Mouse (Mus musculus) forebrain, embryonic 12.5 days (tissue): ENCODE measurements around the gene Cpped1. TPM values are rescaled to one million over a fixed set of nuclear protein-coding genes. Genes with fewer than 3 reads are reported as not detected.

Source experiments
- ATAC-seq: fragments of 200-750 bp; cut with Nextera tagmentation; 2 replicates; pipeline ENCODE4 v1.8.0; 2017; ENCODE audit warnings: moderate TSS enrichment; ENCODE audit not compliant: low FRiP score
- H3K27ac ChIP-seq: fragments of 300-500 bp; sonication (generic); 2 replicates; pipeline ENCODE4 v1.5.1; 2016; ENCODE audit warnings: mild to moderate bottlenecking
- H3K27me3 ChIP-seq: fragments of 300-500 bp; sonication (generic); 2 replicates; pipeline ENCODE4 v1.6.1; 2016; ENCODE audit warnings: mild to moderate bottlenecking
- H3K36me3 ChIP-seq: fragments of 300-500 bp; sonication (generic); replicated peaks from 2 replicates; pipeline ENCODE4 v1.6.1; 2016; ENCODE audit warnings: mild to moderate bottlenecking
- H3K4me1 ChIP-seq: fragments of 300-500 bp; sonication (generic); 2 replicates; pipeline ENCODE4 v1.6.1; 2016
- H3K4me2 ChIP-seq: fragments of 300-500 bp; sonication (generic); 2 replicates; pipeline ENCODE4 v1.6.1; 2016; ENCODE audit warnings: mild to moderate bottlenecking, moderate library complexity
- H3K4me3 ChIP-seq: fragments of 300-500 bp; sonication (generic); replicated peaks from 2 replicates; pipeline ENCODE4 v1.5.1; 2016; ENCODE audit warnings: mild to moderate bottlenecking
- H3K9ac ChIP-seq: fragments of 300-500 bp; sonication (generic); 2 replicates; pipeline ENCODE4 v1.6.1; 2016; ENCODE audit warnings: mild to moderate bottlenecking
- H3K9me3 ChIP-seq: fragments of 300-500 bp; sonication (generic); 2 replicates; pipeline ENCODE4 v1.6.1; 2016
- WGBS: fragments of 180-500 bp; shearing (Covaris S2); methylation state at CpG from one replicate; pipeline ENCODE4 v1.1.7; 2016; 5-methylcytosine and 5-hydroxymethylcytosine counted together
- polyA plus RNA-seq: library from polyadenylated mRNA; unstranded; fragments of >200 nt; fragmentation: Nextera tagmentation; extraction: Ambion mirVana; gene quantifications from 2 replicates; pipeline ENCODE4 v1.2.1, GENCODE M21; 2016

Gene Cpped1
- polyA plus RNA-seq, 1 experiment from 2014 or later = 14.0 TPM

GRCm38 (mm10) chr16:11889741-11890140, 19.5 kb downstream of the Cpped1 start:
- Histone ChIP-seq H3K27me3 (no peaks in the 10 kb centered on the region), H3K27ac (no peak overlapping the region), H3K9me3 (no peaks in the 10 kb centered on the region), H3K9ac (no peak overlapping the region), H3K4me3 (no peak overlapping the region), H3K36me3 (peaks cover 9% of the 10 kb centered on the region), H3K4me1 (no peaks in the 10 kb centered on the region), H3K4me2 (no peak overlapping the region)
- 83% methylated on average over 3 of the region's 3 CpGs for WGBS
- ATAC-seq = no peak

GRCm38 (mm10) chr16:11881795-11882194, 27.4 kb downstream of the Cpped1 start:
- H3K27ac ChIP-seq = no peak overlapping the region
- no peak overlapping the region for H3K9ac ChIP-seq
- no peak overlapping the region for H3K4me3 ChIP-seq
- H3K36me3 ChIP-seq = peaks cover 6% of the 10 kb centered on the region
- no peak for ATAC-seq
- WGBS = 74% methylated on average over 6 of the region's 6 CpGs
- H3K4me1 ChIP-seq = no peaks in the 10 kb centered on the region
- H3K4me2 ChIP-seq = no peak overlapping the region
- no peaks in the 10 kb centered on the region for H3K27me3 ChIP-seq
- H3K9me3 ChIP-seq = no peaks in the 10 kb centered on the region

- no peak overlapping the region for H3K4me3 ChIP-seq
- no peaks in the 10 kb centered on the region for H3K4me1 ChIP-seq
- WGBS = 94% methylated on average over 6 of the region's 6 CpGs
- H3K9ac ChIP-seq = no peak overlapping the region
- no peaks in the 10 kb centered on the region for H3K9me3 ChIP-seq
- H3K36me3 ChIP-seq = 0 out of 2 replicates have a peak, but pooled peaks cover 4% of the 10 kb centered on the region
- no peak overlapping the region for H3K4me2 ChIP-seq
- ATAC-seq = no peak
- no peak overlapping the region for H3K27ac ChIP-seq
- no peaks in the 10 kb centered on the region for H3K27me3 ChIP-seq
These were observed 28.8 kb downstream of the Cpped1 start for GRCm38 (mm10) chr16:11880461-11880860.

- ATAC-seq = no peak
These were observed 30.0 kb downstream of the Cpped1 start for GRCm38 (mm10) chr16:11879196-11879595.

GRCm38 (mm10) chr16:11875227-11875626, 34.0 kb downstream of the Cpped1 start:
- no peaks in the 10 kb centered on the region for H3K4me1 ChIP-seq
- no peaks in the 10 kb centered on the region for H3K9me3 ChIP-seq
- H3K4me3 ChIP-seq = no peak overlapping the region
- H3K4me2 ChIP-seq = no peak overlapping the region
- H3K9ac ChIP-seq = no peak overlapping the region
- H3K36me3 ChIP-seq = no peaks in the 10 kb centered on the region
- 84% methylated on average over 5 of the region's 5 CpGs for WGBS
- no peak for ATAC-seq
- H3K27ac ChIP-seq = no peak overlapping the region
- no peaks in the 10 kb centered on the region for H3K27me3 ChIP-seq

More at GRCm38 (mm10) chr16:11879196-11879595, 30.0 kb downstream of the Cpped1 start:
- WGBS = 86% methylated on average over 6 of the region's 6 CpGs
- H3K27me3 ChIP-seq = no peaks in the 10 kb centered on the region
- no peaks in the 10 kb centered on the region for H3K4me1 ChIP-seq
- no peak overlapping the region for H3K27ac ChIP-seq
- no peaks in the 10 kb centered on the region for H3K36me3 ChIP-seq
- H3K4me2 ChIP-seq = no peak overlapping the region
- no peak overlapping the region for H3K4me3 ChIP-seq
- H3K9ac ChIP-seq = no peak overlapping the region
- H3K9me3 ChIP-seq = no peaks in the 10 kb centered on the region

GRCm38 (mm10) chr16:11873292-11873691, 36.0 kb downstream of the Cpped1 start:
- H3K4me2 ChIP-seq = no peak overlapping the region
- no peaks in the 10 kb centered on the region for H3K4me1 ChIP-seq
- 84% methylated on average over 3 of the region's 3 CpGs for WGBS

GRCm38 (mm10) chr16:11868486-11868885, 40.8 kb downstream of the Cpped1 start:
- 83% methylated on average over 3 of the region's 3 CpGs for WGBS
- no peaks in the 10 kb centered on the region for H3K27me3 ChIP-seq
- no peak for ATAC-seq

More at GRCm38 (mm10) chr16:11873292-11873691, 36.0 kb downstream of the Cpped1 start:
- Histone ChIP-seq H3K27ac (no peak overlapping the region), H3K9ac (no peak overlapping the region), H3K36me3 (no peaks in the 10 kb centered on the region), H3K27me3 (no peaks in the 10 kb centered on the region), H3K4me3 (no peak overlapping the region), H3K9me3 (no peaks in the 10 kb centered on the region)
- no peak for ATAC-seq

GRCm38 (mm10) chr16:11852716-11853605, 56.3 kb downstream of the Cpped1 start:
- ATAC-seq = no peak
- WGBS = 81% methylated on average over 8 of the region's 8 CpGs
- no peak overlapping the region for H3K4me2 ChIP-seq
- H3K27ac ChIP-seq = no peak overlapping the region
- no peaks in the 10 kb centered on the region for H3K27me3 ChIP-seq
- peaks cover 3% of the 10 kb centered on the region; the same call in 1 of the 2 replicates for H3K9me3 ChIP-seq
- no peak overlapping the region for H3K9ac ChIP-seq
- no peaks in the 10 kb centered on the region for H3K36me3 ChIP-seq
- H3K4me3 ChIP-seq = no peak overlapping the region
- H3K4me1 ChIP-seq = no peaks in the 10 kb centered on the region

More at GRCm38 (mm10) chr16:11868486-11868885, 40.8 kb downstream of the Cpped1 start:
- no peak overlapping the region for H3K4me3 ChIP-seq
- no peak overlapping the region for H3K9ac ChIP-seq
- no peak overlapping the region for H3K4me2 ChIP-seq
- no peaks in the 10 kb centered on the region for H3K9me3 ChIP-seq
- H3K27ac ChIP-seq = no peak overlapping the region
- no peaks in the 10 kb centered on the region for H3K36me3 ChIP-seq
- no peaks in the 10 kb centered on the region for H3K4me1 ChIP-seq

GRCm38 (mm10) chr16:11848990-11849658, 60.1 kb downstream of the Cpped1 start:
- no peaks in the 10 kb centered on the region for H3K36me3 ChIP-seq
- H3K27ac ChIP-seq = no peak overlapping the region
- H3K9ac ChIP-seq = no peak overlapping the region
- H3K27me3 ChIP-seq = no peaks in the 10 kb centered on the region
- no peaks in the 10 kb centered on the region for H3K4me1 ChIP-seq
- no peak overlapping the region for H3K4me3 ChIP-seq
- ATAC-seq = no peak
- H3K4me2 ChIP-seq = no peak overlapping the region
- WGBS = 88% methylated on average over 5 of the region's 5 CpGs
- peaks cover 3% of the 10 kb centered on the region; the same call in 1 of the 2 replicates for H3K9me3 ChIP-seq

GRCm38 (mm10) chr16:11845309-11845708, 63.9 kb downstream of the Cpped1 start:
- no peak for ATAC-seq
- Histone ChIP-seq H3K36me3 (no peaks in the 10 kb centered on the region), H3K27ac (0 out of 2 replicates have a peak overlapping the region, but pooled peaks have one; percentile 25), H3K4me2 (no peak overlapping the region), H3K4me1 (no peaks in the 10 kb centered on the region), H3K27me3 (no peaks in the 10 kb centered on the region), H3K9ac (no peak overlapping the region), H3K9me3 (peaks cover 3% of the 10 kb centered on the region; the same call in 1 of the 2 replicates), H3K4me3 (no peak overlapping the region)
- WGBS = 76% methylated on average over 5 of the region's 5 CpGs

GRCm38 (mm10) chr16:11843441-11843840, 65.8 kb downstream of the Cpped1 start:
- no peaks in the 10 kb centered on the region for H3K9me3 ChIP-seq
- no peak for ATAC-seq
- no peak overlapping the region for H3K9ac ChIP-seq
- H3K27me3 ChIP-seq = no peaks in the 10 kb centered on the region
- H3K4me1 ChIP-seq = no peaks in the 10 kb centered on the region
- H3K27ac ChIP-seq = no peak overlapping the region
- no peak overlapping the region for H3K4me3 ChIP-seq
- no peaks in the 10 kb centered on the region for H3K36me3 ChIP-seq
- 87% methylated on average over 2 of the region's 2 CpGs for WGBS
- no peak overlapping the region for H3K4me2 ChIP-seq

GRCm38 (mm10) chr16:11833474-11833873, 75.8 kb downstream of the Cpped1 start:
- no peak overlapping the region for H3K4me3 ChIP-seq
- H3K9ac ChIP-seq = no peak overlapping the region
- ATAC-seq = no peak
- H3K27ac ChIP-seq = no peak overlapping the region
- H3K9me3 ChIP-seq = no peaks in the 10 kb centered on the region
- no peaks in the 10 kb centered on the region for H3K27me3 ChIP-seq
- WGBS = 84% methylated on average over 1 of the region's 1 CpGs
- H3K36me3 ChIP-seq = no peaks in the 10 kb centered on the region
- H3K4me1 ChIP-seq = no peaks in the 10 kb centered on the region
- no peak overlapping the region for H3K4me2 ChIP-seq
